Mouse (Mus musculus): ENCODE measurements at regions not wholly inside any gene's neighbourhood (a gene's known extent, or its start where the extent isn't known, plus 50 kb on each side); places are given as distances from the start of the nearest gene placed in this dataset.

DNA sequence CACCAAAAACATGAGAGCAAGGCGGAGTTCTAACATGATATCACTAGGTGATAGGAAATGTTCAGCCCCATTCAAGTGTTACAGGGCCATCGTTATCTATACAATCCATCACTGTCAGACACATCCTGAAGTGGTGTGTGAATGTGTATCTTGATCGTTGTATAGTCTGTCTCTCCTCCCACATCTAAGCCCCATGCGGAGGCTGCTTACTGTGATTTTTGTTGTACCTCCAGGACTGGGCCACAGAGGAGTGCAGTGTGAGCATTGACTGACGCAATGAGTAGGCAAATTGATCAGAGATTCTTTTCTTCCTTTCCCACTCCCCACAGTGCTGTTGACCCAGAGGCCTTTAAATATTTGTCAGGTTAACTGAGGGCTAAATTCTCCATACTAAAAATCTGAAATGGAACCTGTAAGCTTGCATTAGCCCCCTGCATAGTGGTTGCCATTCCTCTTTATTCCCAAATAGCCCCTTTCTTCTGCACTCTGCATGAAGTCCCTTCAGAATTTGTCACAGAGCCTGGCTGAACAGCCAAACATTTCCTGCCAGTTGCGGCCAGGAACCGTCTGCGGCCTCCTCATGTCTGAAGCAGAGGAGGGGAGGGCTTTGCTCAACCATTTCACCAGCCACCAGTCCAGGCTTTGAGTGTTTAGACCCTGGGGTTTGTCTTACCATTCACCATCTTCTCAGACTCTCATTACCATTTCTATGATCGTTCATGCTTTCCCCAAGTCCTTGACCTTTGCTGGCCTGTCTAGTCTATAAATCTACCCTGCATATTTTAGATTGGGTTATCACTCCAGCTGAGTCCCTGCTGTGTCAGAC, 119.3 kb downstream of the Ttc8 start:
- Histone ChIP-seq H3K36me3 (ENCODE audit: control insufficient read depth, insufficient read depth, low read length) (no peaks in the 10 kb centered on the region), H3K4me2 (no peak overlapping the region), H3K9ac (ENCODE audit: low read depth, low read length) (no peak overlapping the region), H3K27ac (ENCODE audit: low read depth, low read length) (no peak overlapping the region), H3K9me3 (replicated peaks; ENCODE audit: control insufficient read depth, low read length) (no peaks in the 10 kb centered on the region), H3K27me3 (ENCODE audit: control insufficient read depth, insufficient read depth, low read length) (no peaks in the 10 kb centered on the region), H3K4me1 (ENCODE audit: control insufficient read depth, insufficient read depth, low read length) (no peaks in the 10 kb centered on the region), H3K4me3 (ENCODE audit: low read depth, low read length) (no peak overlapping the region)
- WGBS (ENCODE audit: insufficient replicate concordance) = 64% methylated on average over 9 of the region's 9 CpGs
- no peak for ATAC-seq (replicated peaks; ENCODE audit: insufficient number of reproducible peaks, low FRiP score, low TSS enrichment)

DNA sequence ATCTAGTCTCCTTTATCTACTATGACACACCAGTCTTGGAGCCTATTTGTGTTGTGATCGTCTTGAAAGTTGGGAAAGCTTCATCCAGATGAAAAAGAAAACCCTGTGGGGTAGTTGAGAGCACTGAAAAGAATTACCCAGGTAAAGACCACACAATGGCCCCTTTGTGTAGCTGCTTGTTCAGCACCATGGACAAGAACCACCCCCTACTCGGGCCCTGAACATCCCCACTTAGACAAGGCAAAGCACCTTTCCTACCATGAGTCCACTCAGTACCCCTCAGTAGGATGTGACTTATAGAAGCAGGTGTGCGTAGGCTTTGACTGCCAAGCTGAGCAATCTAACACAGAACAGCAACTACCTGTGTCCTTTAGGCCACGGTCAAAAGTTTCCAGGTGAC, 121.2 kb downstream of the Ttc8 start:
- 52% methylated on average over 4 of the region's 4 CpGs for WGBS (ENCODE audit: insufficient replicate concordance)
- H3K9me3 ChIP-seq (replicated peaks; ENCODE audit: control insufficient read depth, low read length) = no peaks in the 10 kb centered on the region

DNA sequence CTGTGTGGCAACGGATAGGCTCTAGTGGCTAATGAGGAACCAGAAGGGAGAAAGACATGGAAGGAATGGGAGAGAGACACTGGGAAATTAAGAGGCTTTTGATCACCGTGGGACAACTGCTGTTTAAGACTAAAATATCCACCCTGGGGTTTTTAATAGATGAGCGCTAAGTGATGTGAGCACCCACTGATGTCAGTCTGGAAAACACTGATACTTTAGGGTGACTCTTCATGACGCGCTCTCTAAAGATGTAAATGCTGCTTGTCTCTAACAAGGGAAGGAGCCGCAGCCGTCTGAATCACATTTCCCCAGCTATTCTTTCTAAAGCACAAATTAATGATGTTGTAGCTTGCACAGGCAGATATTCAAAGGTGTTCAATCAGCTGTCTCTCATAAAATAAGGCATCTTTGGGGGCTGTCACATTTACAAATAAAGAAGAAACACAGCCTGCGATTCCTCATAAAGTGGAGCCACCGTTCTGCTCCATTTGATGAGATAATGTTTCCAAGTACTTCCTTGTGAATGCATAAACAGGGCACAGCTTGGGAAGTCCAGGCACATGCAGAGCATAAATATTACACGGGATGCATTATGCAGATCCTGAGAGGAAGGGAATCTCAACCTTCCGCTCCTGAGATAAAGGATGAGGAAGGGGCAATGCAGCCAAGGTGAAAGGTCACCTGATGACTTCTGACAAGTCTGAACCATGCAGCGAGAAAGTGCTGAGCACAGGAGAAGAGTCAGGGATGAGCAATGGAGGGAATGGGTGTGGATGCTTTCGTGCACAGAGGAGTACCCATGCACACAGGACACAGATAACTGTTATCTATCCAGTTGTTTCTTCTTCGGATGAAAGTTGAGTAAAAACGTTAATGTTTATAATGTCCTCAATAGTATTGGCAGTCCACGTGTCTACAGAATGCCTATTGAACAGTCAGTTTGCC, 122.8 kb downstream of the Ttc8 start:
- H3K36me3 ChIP-seq (ENCODE audit: control insufficient read depth, insufficient read depth, low read length) = no peaks in the 10 kb centered on the region
- H3K27me3 ChIP-seq (ENCODE audit: control insufficient read depth, insufficient read depth, low read length) = no peaks in the 10 kb centered on the region
- no peak overlapping the region for H3K9ac ChIP-seq (ENCODE audit: low read depth, low read length)
- no peak overlapping the region for H3K27ac ChIP-seq (ENCODE audit: low read depth, low read length)
- ATAC-seq (replicated peaks; ENCODE audit: insufficient number of reproducible peaks, low FRiP score, low TSS enrichment) = no peak
- 78% methylated on average over 16 of the region's 16 CpGs for WGBS (ENCODE audit: insufficient replicate concordance)
- no peak overlapping the region for H3K4me2 ChIP-seq
- no peaks in the 10 kb centered on the region for H3K9me3 ChIP-seq (replicated peaks; ENCODE audit: control insufficient read depth, low read length)
- H3K4me1 ChIP-seq (ENCODE audit: control insufficient read depth, insufficient read depth, low read length) = no peaks in the 10 kb centered on the region
- H3K4me3 ChIP-seq (ENCODE audit: low read depth, low read length) = no peak overlapping the region

More for the DNA sequence above, 121.2 kb downstream of the Ttc8 start:
- H3K27ac ChIP-seq (ENCODE audit: low read depth, low read length) = no peak overlapping the region
- H3K4me2 ChIP-seq = no peak overlapping the region
- H3K4me1 ChIP-seq (ENCODE audit: control insufficient read depth, insufficient read depth, low read length) = no peaks in the 10 kb centered on the region
- H3K9ac ChIP-seq (ENCODE audit: low read depth, low read length) = no peak overlapping the region
- no peak overlapping the region for H3K4me3 ChIP-seq (ENCODE audit: low read depth, low read length)
- no peaks in the 10 kb centered on the region for H3K27me3 ChIP-seq (ENCODE audit: control insufficient read depth, insufficient read depth, low read length)
- no peak for ATAC-seq (replicated peaks; ENCODE audit: insufficient number of reproducible peaks, low FRiP score, low TSS enrichment)
- H3K36me3 ChIP-seq (ENCODE audit: control insufficient read depth, insufficient read depth, low read length) = no peaks in the 10 kb centered on the region

DNA sequence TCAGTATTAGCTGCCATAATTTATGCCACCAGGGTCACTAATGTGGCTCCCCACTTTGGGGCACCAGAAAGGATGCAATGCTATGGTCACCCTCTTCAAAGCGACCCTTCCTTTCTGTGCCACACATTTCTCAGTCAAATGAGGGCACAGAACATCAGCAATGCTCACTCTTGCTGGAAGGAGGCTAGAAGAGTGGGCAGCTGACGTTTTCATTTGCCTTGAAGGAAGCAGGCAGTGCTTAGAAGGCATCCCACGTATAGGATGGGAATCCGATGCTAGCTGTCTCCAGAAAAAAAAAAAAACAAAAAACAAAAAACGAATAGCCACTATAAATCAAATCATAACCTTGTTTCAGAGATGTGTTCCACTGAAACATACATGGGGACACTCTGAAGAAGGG, 124.1 kb downstream of the Ttc8 start:
- no peaks in the 10 kb centered on the region for H3K27me3 ChIP-seq (ENCODE audit: control insufficient read depth, insufficient read depth, low read length)
- no peak overlapping the region for H3K9ac ChIP-seq (ENCODE audit: low read depth, low read length)
- no peaks in the 10 kb centered on the region for H3K9me3 ChIP-seq (replicated peaks; ENCODE audit: control insufficient read depth, low read length)
- H3K4me1 ChIP-seq (ENCODE audit: control insufficient read depth, insufficient read depth, low read length) = no peaks in the 10 kb centered on the region
- H3K36me3 ChIP-seq (ENCODE audit: control insufficient read depth, insufficient read depth, low read length) = no peaks in the 10 kb centered on the region
- no peak overlapping the region for H3K4me3 ChIP-seq (ENCODE audit: low read depth, low read length)
- no peak for ATAC-seq (replicated peaks; ENCODE audit: insufficient number of reproducible peaks, low FRiP score, low TSS enrichment)
- no peak overlapping the region for H3K4me2 ChIP-seq
- WGBS (ENCODE audit: insufficient replicate concordance) = 61% methylated on average over 5 of the region's 5 CpGs
- no peak overlapping the region for H3K27ac ChIP-seq (ENCODE audit: low read depth, low read length)

DNA sequence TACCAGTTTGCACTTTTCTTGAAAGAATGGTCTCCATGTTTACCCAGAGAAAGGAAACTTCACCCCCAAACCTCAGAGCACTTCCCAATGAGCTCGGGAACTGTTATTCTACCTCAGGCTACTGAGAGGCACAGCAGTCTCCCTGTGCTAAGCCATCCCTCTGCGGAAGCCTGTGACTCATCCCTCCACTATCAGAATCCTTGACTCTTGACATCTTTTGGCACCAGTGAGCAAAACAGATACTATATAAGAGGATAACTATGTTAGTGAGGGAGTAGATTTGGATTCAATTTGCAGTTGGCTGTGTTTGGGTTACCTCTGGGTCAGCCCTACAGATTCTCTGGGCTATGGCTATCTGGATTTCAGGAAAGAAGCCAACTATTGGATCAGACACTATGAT, 130.1 kb downstream of the Ttc8 start:
- WGBS (ENCODE audit: insufficient replicate concordance) = 58% methylated on average over 2 of the region's 2 CpGs
- H3K36me3 ChIP-seq (ENCODE audit: control insufficient read depth, insufficient read depth, low read length) = no peaks in the 10 kb centered on the region
- ATAC-seq (replicated peaks; ENCODE audit: insufficient number of reproducible peaks, low FRiP score, low TSS enrichment) = no peak
- H3K27ac ChIP-seq (ENCODE audit: low read depth, low read length) = no peak overlapping the region
- H3K4me2 ChIP-seq = no peak overlapping the region
- H3K4me3 ChIP-seq (ENCODE audit: low read depth, low read length) = no peak overlapping the region
- no peaks in the 10 kb centered on the region for H3K27me3 ChIP-seq (ENCODE audit: control insufficient read depth, insufficient read depth, low read length)
- no peak overlapping the region for H3K9ac ChIP-seq (ENCODE audit: low read depth, low read length)
- H3K9me3 ChIP-seq (replicated peaks; ENCODE audit: control insufficient read depth, low read length) = no peaks in the 10 kb centered on the region
- no peaks in the 10 kb centered on the region for H3K4me1 ChIP-seq (ENCODE audit: control insufficient read depth, insufficient read depth, low read length)

DNA sequence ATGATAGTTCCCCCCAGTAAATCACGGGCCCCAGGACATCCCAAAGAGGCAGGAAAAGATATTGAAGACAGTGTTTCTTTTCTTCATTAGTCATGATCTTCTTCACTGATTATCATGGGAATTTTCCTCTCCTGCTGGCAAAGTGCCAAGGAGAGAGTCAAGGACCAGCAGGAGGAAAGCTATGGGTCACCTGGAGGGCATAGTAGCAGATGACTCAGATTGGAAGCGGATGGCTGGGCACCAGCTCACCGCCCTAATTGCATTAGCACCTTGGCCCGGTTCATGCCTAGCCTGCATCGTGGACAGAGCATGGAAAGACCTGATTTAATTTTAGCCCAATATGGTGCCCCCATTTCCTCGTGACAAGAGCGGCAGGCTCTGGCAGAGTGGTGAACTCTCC, 132.2 kb downstream of the Ttc8 start:
- no peak for ATAC-seq (replicated peaks; ENCODE audit: insufficient number of reproducible peaks, low FRiP score, low TSS enrichment)
- Histone ChIP-seq H3K4me2 (no peak overlapping the region), H3K4me3 (ENCODE audit: low read depth, low read length) (no peak overlapping the region), H3K27ac (ENCODE audit: low read depth, low read length) (no peak overlapping the region), H3K4me1 (ENCODE audit: control insufficient read depth, insufficient read depth, low read length) (no peaks in the 10 kb centered on the region), H3K9me3 (replicated peaks; ENCODE audit: control insufficient read depth, low read length) (no peaks in the 10 kb centered on the region), H3K36me3 (ENCODE audit: control insufficient read depth, insufficient read depth, low read length) (no peaks in the 10 kb centered on the region), H3K9ac (ENCODE audit: low read depth, low read length) (no peak overlapping the region), H3K27me3 (ENCODE audit: control insufficient read depth, insufficient read depth, low read length) (no peaks in the 10 kb centered on the region)
- 77% methylated on average over 7 of the region's 7 CpGs for WGBS (ENCODE audit: insufficient replicate concordance)

DNA sequence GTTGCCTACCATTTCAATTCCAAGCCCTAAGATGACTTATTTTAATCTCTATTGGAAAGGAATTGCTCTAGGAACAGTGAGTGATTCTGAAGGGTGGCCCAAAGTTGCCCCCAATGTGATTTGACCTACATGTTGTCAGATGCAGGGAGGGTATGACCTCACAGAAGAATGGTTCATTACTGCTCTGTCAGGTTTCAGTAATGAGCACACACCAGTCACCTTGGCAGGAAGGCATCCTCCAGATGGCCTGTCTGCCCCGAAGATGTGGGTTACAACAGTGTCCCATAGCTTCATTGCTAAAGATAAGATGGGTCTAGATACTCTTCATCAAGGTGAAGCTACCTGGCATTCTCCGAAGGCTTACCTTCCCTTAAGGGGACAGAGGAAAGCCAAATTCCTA, 137.1 kb downstream of the Ttc8 start:
- H3K4me1 ChIP-seq (ENCODE audit: control insufficient read depth, insufficient read depth, low read length) = no peaks in the 10 kb centered on the region
- no peaks in the 10 kb centered on the region for H3K36me3 ChIP-seq (ENCODE audit: control insufficient read depth, insufficient read depth, low read length)
- no peak overlapping the region for H3K27ac ChIP-seq (ENCODE audit: low read depth, low read length)
- no peaks in the 10 kb centered on the region for H3K27me3 ChIP-seq (ENCODE audit: control insufficient read depth, insufficient read depth, low read length)
- 77% methylated on average over 2 of the region's 2 CpGs for WGBS (ENCODE audit: insufficient replicate concordance)
- no peak for ATAC-seq (replicated peaks; ENCODE audit: insufficient number of reproducible peaks, low FRiP score, low TSS enrichment)
- H3K4me3 ChIP-seq (ENCODE audit: low read depth, low read length) = no peak overlapping the region
- no peaks in the 10 kb centered on the region for H3K9me3 ChIP-seq (replicated peaks; ENCODE audit: control insufficient read depth, low read length)
- no peak overlapping the region for H3K9ac ChIP-seq (ENCODE audit: low read depth, low read length)
- H3K4me2 ChIP-seq = no peak overlapping the region

DNA sequence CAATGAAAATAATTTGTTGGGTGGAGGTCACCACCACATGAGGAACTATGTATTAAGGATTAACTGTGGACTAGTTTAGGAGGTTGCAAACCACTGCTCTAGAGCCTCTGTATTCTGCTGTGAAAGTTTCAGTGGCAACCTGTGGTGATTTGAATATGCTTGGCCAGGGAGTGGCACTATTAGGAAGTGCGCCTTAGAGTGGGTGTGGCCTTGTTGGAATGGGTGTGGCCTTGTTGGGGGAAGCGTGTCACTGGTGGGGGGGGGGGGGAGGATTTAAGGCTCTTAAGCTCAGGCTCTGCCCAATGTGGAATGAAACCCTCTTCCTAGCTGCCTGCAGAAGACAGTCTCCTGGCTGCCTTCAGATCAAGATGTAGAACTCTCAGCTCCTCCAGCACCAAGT, 138.5 kb downstream of the Ttc8 start:
- no peaks in the 10 kb centered on the region for H3K36me3 ChIP-seq (ENCODE audit: control insufficient read depth, insufficient read depth, low read length)
- H3K4me3 ChIP-seq (ENCODE audit: low read depth, low read length) = no peak overlapping the region
- H3K27ac ChIP-seq (ENCODE audit: low read depth, low read length) = no peak overlapping the region
- ATAC-seq (replicated peaks; ENCODE audit: insufficient number of reproducible peaks, low FRiP score, low TSS enrichment) = no peak
- H3K9me3 ChIP-seq (replicated peaks; ENCODE audit: control insufficient read depth, low read length) = no peaks in the 10 kb centered on the region
- no peaks in the 10 kb centered on the region for H3K4me1 ChIP-seq (ENCODE audit: control insufficient read depth, insufficient read depth, low read length)
- 64% methylated on average over 2 of the region's 2 CpGs for WGBS (ENCODE audit: insufficient replicate concordance)
- no peak overlapping the region for H3K4me2 ChIP-seq
- H3K9ac ChIP-seq (ENCODE audit: low read depth, low read length) = no peak overlapping the region
- H3K27me3 ChIP-seq (ENCODE audit: control insufficient read depth, insufficient read depth, low read length) = no peaks in the 10 kb centered on the region

All from heart, embryonic 11.5 days (tissue).